Mouse (Mus musculus): ENCODE measurements around the gene Sapcd1. TPM values are rescaled to one million over a fixed set of nuclear protein-coding genes. Genes with fewer than 3 reads are reported as not detected.
A peak's percentile ranks its signal among the peaks of the same experiment; 100 is the strongest.

Gene Sapcd1
- 8.7 and 9.5 TPM in 2 replicates for polyA plus RNA-seq (2016; fragmentation: Nextera tagmentation; extraction: Ambion mirVana)

GRCm38 (mm10) chr17:35027277-35028068 is at the start of gene Sapcd1:
Sapcd1 (minus strand) TSS chr17:35028016.
- Histone ChIP-seq H3K36me3 (no peaks in the 10 kb centered on the region), H3K4me3 (0 out of 2 replicates have a peak within 1 kb of the TSS, but pooled peaks have one; percentile 10), H3K9me3 (no peaks in the 10 kb centered on the region), H3K4me2 (replicated peaks) (peak within 1 kb of the TSS; percentile 40), H3K27ac (peak within 1 kb of the TSS; percentile 75), H3K4me1 (peaks cover 25% of the 10 kb centered on the region), H3K9ac (peak within 1 kb of the TSS; percentile 46), H3K27me3 (no peaks in the 10 kb centered on the region)
- ATAC-seq (ENCODE audit: insufficient number of reproducible peaks, insufficient read depth, low FRiP score, low TSS enrichment), result peak; percentile 72
- 33% methylated on average over 13 of the region's 13 CpGs for WGBS

GRCm38 (mm10) chr17:35077285-35077684 is 49.5 kb upstream of the Sapcd1 start:
- H3K9ac ChIP-seq, result no peak overlapping the region
- H3K4me2 ChIP-seq (replicated peaks), result peak overlapping the region; percentile 24
- WGBS, result 48% methylated on average over 2 of the region's 2 CpGs

DNA sequence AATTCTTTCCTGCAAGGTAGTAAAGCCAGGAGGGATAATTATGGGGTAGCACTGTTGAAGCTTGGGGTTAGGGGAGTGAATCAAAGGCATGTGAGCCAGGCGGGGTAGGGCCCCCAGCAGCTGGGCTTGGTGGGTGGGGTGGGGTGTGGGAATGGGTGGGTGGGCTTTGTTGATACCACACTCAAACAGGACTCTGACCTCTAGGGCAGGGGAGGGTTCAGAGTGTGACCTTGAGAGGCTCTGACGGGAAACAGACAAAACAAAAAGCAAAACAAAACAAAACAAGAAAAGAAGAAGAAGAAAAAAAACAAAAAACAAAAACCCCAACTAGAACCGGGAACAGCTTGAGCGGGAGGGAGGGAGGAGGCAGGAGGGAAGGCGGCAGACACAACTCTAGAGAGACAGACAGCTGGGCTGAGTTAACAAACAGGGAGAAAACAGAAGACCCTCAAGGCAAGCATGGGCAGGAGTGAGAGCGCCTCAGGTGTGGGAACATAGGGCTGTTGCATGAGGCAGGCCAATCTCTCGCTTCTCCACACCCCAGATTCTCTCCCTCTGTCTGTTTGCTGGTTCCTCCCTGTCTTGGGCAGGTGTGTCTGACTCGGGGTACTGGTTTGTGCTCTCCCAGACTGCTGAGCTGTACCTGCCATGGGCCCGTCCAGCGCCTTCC is 48.8 kb upstream of the Sapcd1 start, which contains the start of gene Ly6g6e:
TSS of gene Ly6g6e (plus strand) at position 396 of the 670 bp plus-strand sequence.
- H3K27me3 ChIP-seq, result peaks cover 27% of the 10 kb centered on the region
- no peaks in the 10 kb centered on the region for H3K36me3 ChIP-seq
- H3K27ac ChIP-seq, result no peak within 1 kb of the TSS
- no peak for ATAC-seq (ENCODE audit: insufficient number of reproducible peaks, insufficient read depth, low FRiP score, low TSS enrichment)
- no peaks in the 10 kb centered on the region for H3K9me3 ChIP-seq
- H3K4me2 ChIP-seq (replicated peaks), result peak within 1 kb of the TSS; percentile 24
- H3K4me1 ChIP-seq, result peaks cover 23% of the 10 kb centered on the region
- 16% methylated on average over 10 of the region's 10 CpGs for WGBS
- H3K9ac ChIP-seq, result no peak within 1 kb of the TSS
- peak within 1 kb of the TSS; percentile 14; the same call in 1 of the 2 replicates for H3K4me3 ChIP-seq

More at GRCm38 (mm10) chr17:35077285-35077684, 49.5 kb upstream of the Sapcd1 start:
- no peak overlapping the region for H3K27ac ChIP-seq
- no peak for ATAC-seq (ENCODE audit: insufficient number of reproducible peaks, insufficient read depth, low FRiP score, low TSS enrichment)
- no peaks in the 10 kb centered on the region for H3K9me3 ChIP-seq
- H3K27me3 ChIP-seq, result peaks cover 27% of the 10 kb centered on the region
- no peaks in the 10 kb centered on the region for H3K36me3 ChIP-seq
- H3K4me1 ChIP-seq, result peaks cover 23% of the 10 kb centered on the region
- 0 out of 2 replicates have a peak overlapping the region, but pooled peaks have one; percentile 14 for H3K4me3 ChIP-seq

DNA sequence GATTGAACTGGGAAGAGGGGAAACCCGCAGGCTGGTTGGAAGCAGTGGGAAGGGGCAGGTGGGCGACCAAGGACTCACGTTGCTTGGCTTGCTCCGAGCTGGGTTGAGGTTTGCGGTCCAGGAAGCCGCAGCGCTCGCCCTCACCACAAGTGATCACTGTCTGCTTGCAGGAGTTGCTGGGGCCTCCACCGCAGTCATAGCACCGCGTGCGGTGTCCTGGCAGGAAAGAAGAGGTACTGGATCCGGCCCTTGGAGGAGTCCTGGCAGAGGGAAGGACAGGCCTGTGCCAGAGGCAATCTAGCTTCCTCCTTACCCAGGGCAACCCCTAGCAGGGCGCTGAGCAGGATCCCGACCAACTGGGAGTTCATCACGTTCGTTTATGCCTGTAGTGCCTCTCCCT is 46.3 kb upstream of the Sapcd1 start:
- Histone ChIP-seq H3K4me1 (peaks cover 19% of the 10 kb centered on the region), H3K9me3 (no peaks in the 10 kb centered on the region), H3K27me3 (peaks cover 26% of the 10 kb centered on the region), H3K9ac (0 out of 2 replicates have a peak overlapping the region, but pooled peaks have one; percentile 1), H3K4me3 (no peak overlapping the region), H3K27ac (no peak overlapping the region), H3K4me2 (replicated peaks) (no peak overlapping the region), H3K36me3 (no peaks in the 10 kb centered on the region)
- 47% methylated on average over 17 of the region's 17 CpGs for WGBS
- ATAC-seq (ENCODE audit: insufficient number of reproducible peaks, insufficient read depth, low FRiP score, low TSS enrichment), result no peak

DNA sequence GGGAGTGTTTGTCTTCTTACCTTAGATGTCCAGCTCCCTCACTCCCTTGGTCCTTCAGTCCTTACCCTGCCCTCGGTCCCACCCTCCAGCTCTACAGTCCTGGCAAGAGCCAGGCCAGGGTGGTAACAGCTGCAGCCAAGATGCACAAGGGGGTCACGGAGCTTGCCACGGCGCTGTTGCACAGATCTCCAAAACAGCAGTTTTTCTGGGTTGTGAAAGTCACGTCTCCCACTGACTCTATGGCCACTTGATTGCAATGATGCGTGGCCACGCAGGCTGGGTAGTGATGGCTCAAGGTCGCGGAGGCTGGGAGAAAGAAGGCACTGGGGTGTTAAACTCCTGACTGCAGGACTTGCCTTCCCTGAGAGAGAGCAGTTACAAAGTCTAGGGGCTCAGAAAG is 43.6 kb upstream of the Sapcd1 start:
- no peaks in the 10 kb centered on the region for H3K36me3 ChIP-seq
- H3K9me3 ChIP-seq, result no peaks in the 10 kb centered on the region
- H3K27ac ChIP-seq, result no peak overlapping the region
- no peak overlapping the region for H3K4me2 ChIP-seq (replicated peaks)
- H3K27me3 ChIP-seq, result peaks cover 29% of the 10 kb centered on the region
- peaks cover 3% of the 10 kb centered on the region for H3K4me1 ChIP-seq
- WGBS, result 80% methylated on average over 9 of the region's 9 CpGs
- H3K4me3 ChIP-seq, result no peak overlapping the region
- H3K9ac ChIP-seq, result no peak overlapping the region
- no peak for ATAC-seq (ENCODE audit: insufficient number of reproducible peaks, insufficient read depth, low FRiP score, low TSS enrichment)

GRCm38 (mm10) chr17:35070556-35071229 is 42.9 kb upstream of the Sapcd1 start:
- Histone ChIP-seq H3K4me2 (replicated peaks) (no peak overlapping the region), H3K4me1 (0 out of 2 replicates have a peak, but pooled peaks cover under 1% of the 10 kb centered on the region), H3K27ac (no peak overlapping the region), H3K9ac (no peak overlapping the region), H3K4me3 (no peak overlapping the region), H3K27me3 (peaks cover 36% of the 10 kb centered on the region), H3K36me3 (no peaks in the 10 kb centered on the region), H3K9me3 (no peaks in the 10 kb centered on the region)
- 43% methylated on average over 6 of the region's 6 CpGs for WGBS
- ATAC-seq (ENCODE audit: insufficient number of reproducible peaks, insufficient read depth, low FRiP score, low TSS enrichment), result no peak

DNA sequence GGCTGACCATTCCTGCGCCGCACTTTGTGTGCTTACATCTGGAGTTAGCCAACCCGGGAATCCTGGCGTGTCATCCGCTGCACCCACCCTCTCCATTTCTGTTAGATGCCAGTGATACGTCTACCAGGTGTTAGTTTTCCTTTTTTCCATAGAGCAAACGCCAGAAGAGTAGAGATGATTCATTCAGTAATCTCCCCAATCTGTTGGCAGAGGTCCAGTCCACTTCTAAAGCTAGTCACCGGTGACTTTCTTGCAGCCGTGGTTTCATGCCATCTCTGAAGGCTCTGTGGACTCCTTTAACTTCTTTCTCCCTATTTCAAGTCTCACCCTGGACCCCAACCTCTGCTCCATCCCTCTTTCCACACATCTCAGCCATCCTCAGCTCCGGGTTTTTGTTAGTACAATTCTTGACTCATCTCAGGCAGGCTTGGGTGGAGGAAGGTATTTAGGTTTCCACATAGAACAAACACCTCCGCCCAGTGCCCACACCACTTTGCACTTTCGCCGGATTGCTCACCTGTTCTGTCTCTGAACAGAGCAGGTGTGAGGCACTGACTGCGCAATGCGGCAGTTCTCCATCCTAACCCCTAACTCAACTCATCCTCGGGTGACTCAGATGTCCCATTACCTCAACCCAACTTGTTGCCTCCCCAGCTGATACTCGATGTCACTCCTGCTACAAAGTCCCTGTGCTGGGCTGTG is 40.5 kb upstream of the Sapcd1 start:
- 83% methylated on average over 17 of the region's 17 CpGs for WGBS
- Histone ChIP-seq H3K9ac (no peak overlapping the region), H3K4me1 (peaks cover 17% of the 10 kb centered on the region), H3K27ac (no peak overlapping the region), H3K27me3 (peaks cover 52% of the 10 kb centered on the region), H3K9me3 (no peaks in the 10 kb centered on the region), H3K4me3 (no peak overlapping the region), H3K36me3 (peaks cover 4% of the 10 kb centered on the region; the same call in 1 of the 2 replicates), H3K4me2 (replicated peaks) (no peak overlapping the region)
- no peak for ATAC-seq (ENCODE audit: insufficient number of reproducible peaks, insufficient read depth, low FRiP score, low TSS enrichment)

DNA sequence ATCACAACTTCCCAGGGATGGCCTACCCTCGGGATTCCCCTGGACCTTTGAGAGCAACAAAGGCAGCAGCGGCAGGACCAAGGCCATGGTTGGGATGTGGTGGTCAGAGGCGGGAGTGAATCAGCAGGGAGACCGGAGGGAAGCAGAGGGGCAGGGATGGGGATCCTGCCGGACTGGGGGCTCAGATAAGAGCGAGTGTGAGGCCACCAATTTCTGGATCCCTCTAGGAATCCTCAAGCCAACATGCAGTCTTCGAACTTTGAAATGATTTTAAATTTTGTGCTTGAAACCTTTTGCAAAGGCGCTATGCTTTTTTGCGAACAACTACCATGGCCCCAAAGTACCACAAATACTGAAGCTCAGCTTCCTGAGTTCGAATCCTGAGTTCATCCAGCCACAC is 38.3 kb upstream of the Sapcd1 start, which contains the start of gene Mpig6b:
TSS of gene Mpig6b (minus strand) at position 101 of the 400 bp plus-strand sequence.
- Histone ChIP-seq H3K27ac (no peak within 1 kb of the TSS), H3K4me1 (peaks cover 18% of the 10 kb centered on the region), H3K4me3 (peak within 1 kb of the TSS; percentile 33), H3K4me2 (replicated peaks) (peak within 1 kb of the TSS; percentile 55), H3K9me3 (no peaks in the 10 kb centered on the region), H3K36me3 (peaks cover 25% of the 10 kb centered on the region), H3K9ac (peak within 1 kb of the TSS; percentile 1; the same call in 1 of the 2 replicates), H3K27me3 (peaks cover 55% of the 10 kb centered on the region)
- WGBS, result 46% methylated on average over 10 of the region's 10 CpGs
- ATAC-seq (ENCODE audit: insufficient number of reproducible peaks, insufficient read depth, low FRiP score, low TSS enrichment), result no peak

- 1% methylated on average over 48 of the region's 48 CpGs for WGBS
- Histone ChIP-seq H3K9ac (peak within 1 kb of the TSS; percentile 1; the same call in 1 of the 2 replicates), H3K27me3 (peaks cover 55% of the 10 kb centered on the region), H3K4me1 (peaks cover 26% of the 10 kb centered on the region), H3K27ac (peak within 1 kb of the TSS; percentile 69), H3K36me3 (peaks cover 32% of the 10 kb centered on the region), H3K4me2 (replicated peaks) (peak within 1 kb of the TSS; percentile 55), H3K4me3 (peak within 1 kb of the TSS; percentile 33), H3K9me3 (no peaks in the 10 kb centered on the region)
- ATAC-seq (ENCODE audit: insufficient number of reproducible peaks, insufficient read depth, low FRiP score, low TSS enrichment), result peak; percentile 17; the same call in 1 of the 2 replicates
Observed at GRCm38 (mm10) chr17:35064951-35065947, 37.4 kb upstream of the Sapcd1 start, which contains the start of gene Ly6g6c. Ly6g6c (plus strand) TSS chr17:35065388.

- WGBS, result 24% methylated on average over 10 of the region's 10 CpGs
- Histone ChIP-seq H3K4me2 (replicated peaks) (peak overlapping the region; percentile 55), H3K9ac (no peak overlapping the region; the same call in 1 of the 2 replicates), H3K4me3 (0 out of 2 replicates have a peak overlapping the region, but pooled peaks have one; percentile 33), H3K9me3 (no peaks in the 10 kb centered on the region), H3K27me3 (peaks cover 53% of the 10 kb centered on the region), H3K4me1 (peaks cover 30% of the 10 kb centered on the region), H3K36me3 (peaks cover 32% of the 10 kb centered on the region), H3K27ac (peak overlapping the region; percentile 69)
- no peak for ATAC-seq (ENCODE audit: insufficient number of reproducible peaks, insufficient read depth, low FRiP score, low TSS enrichment)
Observed at GRCm38 (mm10) chr17:35064378-35064877, 36.6 kb upstream of the Sapcd1 start.
